Mouse (Mus musculus): ENCODE measurements around the gene Copb1. TPM values are rescaled to one million over a fixed set of nuclear protein-coding genes. Genes with fewer than 3 reads are reported as not detected.

The Copb1 gene
- total RNA-seq, 4 experiments from 2014 or later = 35.2 to 41.6 (median 38.7) TPM

- no peak for DNase-seq (ENCODE audit: low spot score)
Observed at GRCm38 (mm10) chr7:114169381-114169780, 85.1 kb downstream of the Copb1 start.

Other genes with a start within 250 kb of the Copb1 start
- 10 to 100 TPM; 42.5 to 68.2 (median 55.1) TPM for gene Rras2, start 136.9 kb downstream of the Copb1 start, total RNA-seq (2022)
- gene Psma1, start 21.4 kb upstream of the Copb1 start, total RNA-seq (2022) = 100 to 1,000 TPM; 129 to 150 (median 143) TPM
- gene Pde3b, start 160.6 kb upstream of the Copb1 start, total RNA-seq (2022) = 1 to 10 TPM; 3.0 to 4.7 (median 4.3) TPM